Mouse (Mus musculus) stomach, embryonic 14.5 days (tissue): Measurements from ENCODE around the gene Cpsf7. TPM values are rescaled to one million over a fixed set of nuclear protein-coding genes. Genes with fewer than 3 reads are reported as not detected.
"Not testable (repeated sequence)": the region's sequence is repeated elsewhere in the genome, so short reads cannot be mapped to it uniquely, and the experiment has no call there.

Experiments
- ATAC-seq: fragments of 200-750 bp; cut with Nextera tagmentation; 2 replicates; pipeline ENCODE4 v1.8.0; 2017; ENCODE audit warnings: low read depth, moderate TSS enrichment; ENCODE audit not compliant: insufficient number of reproducible peaks, insufficient read depth, low FRiP score
- H3K27ac ChIP-seq: fragments of 300-500 bp; sonication (generic); 2 replicates; pipeline ENCODE4 v1.5.1; 2014; ENCODE audit warnings: mild to moderate bottlenecking, low read length, moderate library complexity, mixed read lengths
- H3K27me3 ChIP-seq: fragments of 300-500 bp; sonication (generic); 2 replicates; pipeline ENCODE4 v1.6.1; 2014; ENCODE audit warnings: low read length, control low read depth, mixed read lengths; ENCODE audit not compliant: control insufficient read depth, insufficient read depth
- H3K36me3 ChIP-seq: fragments of 300-500 bp; sonication (generic); 2 replicates; pipeline ENCODE4 v1.6.1; 2014; ENCODE audit warnings: mild to moderate bottlenecking, control low read depth, low read length, moderate library complexity, mixed read lengths; ENCODE audit not compliant: control insufficient read depth, insufficient read depth
- H3K4me1 ChIP-seq: fragments of 300-500 bp; sonication (generic); 2 replicates; pipeline ENCODE4 v1.6.1; 2014; ENCODE audit warnings: low read length, control low read depth, mixed read lengths; ENCODE audit not compliant: control insufficient read depth, insufficient read depth
- H3K4me2 ChIP-seq: fragments of 300-500 bp; sonication (generic); replicated peaks from 2 replicates; pipeline ENCODE4 v1.6.1; 2014; ENCODE audit warnings: low read depth, low read length, control low read depth
- H3K4me3 ChIP-seq: fragments of 300-500 bp; sonication (generic); 2 replicates; pipeline ENCODE4 v1.5.1; 2014; ENCODE audit warnings: low read depth, low read length, control low read depth
- H3K9ac ChIP-seq: fragments of 300-500 bp; sonication (generic); replicated peaks from 2 replicates; pipeline ENCODE4 v1.6.1; 2014; ENCODE audit warnings: low read depth, mild to moderate bottlenecking, control low read depth, low read length, moderate library complexity, mixed read lengths
- H3K9me3 ChIP-seq: fragments of 300-500 bp; sonication (generic); 2 replicates; pipeline ENCODE4 v1.6.1; 2016; ENCODE audit warnings: low read depth, low read length, control low read depth; ENCODE audit not compliant: control insufficient read depth
- WGBS: fragments of 180-500 bp; shearing (Covaris S2); extraction: QIAGEN DNeasy Blood & Tissue Kit; methylation state at CpG from one replicate; pipeline ENCODE4 v1.1.7; 2014; 5-methylcytosine and 5-hydroxymethylcytosine counted together
- polyA plus RNA-seq: library from polyadenylated mRNA; unstranded; fragments of >200 nt; fragmentation: Nextera tagmentation; extraction: Ambion mirVana; gene quantifications from 2 replicates; pipeline ENCODE4 v1.2.1, GENCODE M21; 2014

The Cpsf7 gene
- polyA plus RNA-seq, 1 experiment from 2014 or later, result 57.1 TPM

GRCm38 (mm10) chr19:10539454-10539853 lies 14.4 kb downstream of the Cpsf7 start:
- Histone ChIP-seq H3K4me2 (no peak overlapping the region), H3K4me3 (no peak overlapping the region), H3K9ac (no peak overlapping the region), H3K9me3 (no peaks in the 10 kb centered on the region), H3K36me3 (peaks cover 84% of the 10 kb centered on the region), H3K4me1 (no peaks in the 10 kb centered on the region), H3K27me3 (no peaks in the 10 kb centered on the region), H3K27ac (no peak overlapping the region)
- no peak for ATAC-seq
- WGBS, result 95% methylated on average over 5 of the region's 5 CpGs

- Histone ChIP-seq H3K4me3 (peak within 1 kb of the TSS; percentile 55), H3K9me3 (no peaks in the 10 kb centered on the region), H3K27ac (peak within 1 kb of the TSS; percentile 16; the same call in 1 of the 2 replicates), H3K4me2 (peak within 1 kb of the TSS; percentile 76), H3K27me3 (no peaks in the 10 kb centered on the region), H3K9ac (peak within 1 kb of the TSS; percentile 50), H3K4me1 (peaks cover 13% of the 10 kb centered on the region; the same call in 1 of the 2 replicates), H3K36me3 (peaks cover 10% of the 10 kb centered on the region; the same call in 1 of the 2 replicates)
- peak; percentile 97 for ATAC-seq
- WGBS, result under 1% methylated on average over 43 of the region's 43 CpGs
Measured at GRCm38 (mm10) chr19:10555624-10556510, 30.8 kb downstream of the Cpsf7 start, which contains the start of gene Tmem216. Tmem216 (minus strand) TSS chr19:10556238.

- Histone ChIP-seq H3K9me3 (no peaks in the 10 kb centered on the region), H3K4me1 (peaks cover 13% of the 10 kb centered on the region; the same call in 1 of the 2 replicates), H3K27me3 (no peaks in the 10 kb centered on the region), H3K27ac (no peak overlapping the region), H3K4me2 (no peak overlapping the region), H3K4me3 (no peak overlapping the region), H3K9ac (no peak overlapping the region), H3K36me3 (no peaks in the 10 kb centered on the region; the same call in 1 of the 2 replicates)
- no peak for ATAC-seq
- 63% methylated on average over 2 of the region's 2 CpGs for WGBS
Measured at GRCm38 (mm10) chr19:10557001-10557400, 31.9 kb downstream of the Cpsf7 start.

GRCm38 (mm10) chr19:10557430-10557829 lies 32.4 kb downstream of the Cpsf7 start:
- H3K9me3 ChIP-seq, result no peaks in the 10 kb centered on the region
- no peak overlapping the region for H3K4me2 ChIP-seq
- H3K36me3 ChIP-seq, result no peaks in the 10 kb centered on the region; the same call in 1 of the 2 replicates
- whole genome bisulfite sequencing, result 73% methylated on average over 2 of the region's 2 CpGs
- H3K27ac ChIP-seq, result no peak overlapping the region
- H3K9ac ChIP-seq, result no peak overlapping the region
- H3K27me3 ChIP-seq, result no peaks in the 10 kb centered on the region
- ATAC-seq, result no peak
- peaks cover 13% of the 10 kb centered on the region; the same call in 1 of the 2 replicates for H3K4me1 ChIP-seq
- no peak overlapping the region for H3K4me3 ChIP-seq

- H3K9ac ChIP-seq, H3K4me2 ChIP-seq, H3K4me3 ChIP-seq, H3K27ac ChIP-seq, H3K27me3 ChIP-seq, H3K36me3 ChIP-seq, ATAC-seq, H3K9me3 ChIP-seq: not testable (repeated sequence)
- H3K4me1 ChIP-seq, result peaks cover 13% of the 10 kb centered on the region; the same call in 1 of the 2 replicates
- 75% methylated on average over 4 of the region's 4 CpGs for WGBS
Measured at GRCm38 (mm10) chr19:10557837-10558375, 32.8 kb downstream of the Cpsf7 start.

GRCm38 (mm10) chr19:10560108-10560507 lies 35.0 kb downstream of the Cpsf7 start:
- peaks cover 6% of the 10 kb centered on the region; the same call in 1 of the 2 replicates for H3K4me1 ChIP-seq
- WGBS, result 34% methylated on average over 5 of the region's 5 CpGs
- no peaks in the 10 kb centered on the region for H3K27me3 ChIP-seq
- H3K27ac ChIP-seq, result no peak overlapping the region
- no peak overlapping the region for H3K9ac ChIP-seq
- no peak for ATAC-seq
- no peaks in the 10 kb centered on the region for H3K36me3 ChIP-seq
- no peak overlapping the region for H3K4me3 ChIP-seq
- H3K4me2 ChIP-seq, result no peak overlapping the region
- H3K9me3 ChIP-seq, result no peaks in the 10 kb centered on the region

GRCm38 (mm10) chr19:10561558-10562314 lies 36.7 kb downstream of the Cpsf7 start:
- H3K9ac ChIP-seq, result no peak overlapping the region
- no peaks in the 10 kb centered on the region for H3K27me3 ChIP-seq
- WGBS, result 51% methylated on average over 6 of the region's 6 CpGs
- H3K4me1 ChIP-seq, result no peaks in the 10 kb centered on the region
- no peak overlapping the region for H3K4me2 ChIP-seq
- H3K27ac ChIP-seq, result no peak overlapping the region
- no peaks in the 10 kb centered on the region for H3K9me3 ChIP-seq
- H3K36me3 ChIP-seq, result no peaks in the 10 kb centered on the region
- ATAC-seq, result no peak
- no peak overlapping the region for H3K4me3 ChIP-seq

- H3K9me3 ChIP-seq, result no peaks in the 10 kb centered on the region
- WGBS, result 60% methylated on average over 5 of the region's 5 CpGs
- H3K27ac ChIP-seq, result no peak overlapping the region
- no peak overlapping the region for H3K4me2 ChIP-seq
- H3K36me3 ChIP-seq, result no peaks in the 10 kb centered on the region
- no peaks in the 10 kb centered on the region for H3K27me3 ChIP-seq
- no peaks in the 10 kb centered on the region for H3K4me1 ChIP-seq
- no peak overlapping the region for H3K9ac ChIP-seq
- no peak overlapping the region for H3K4me3 ChIP-seq
- ATAC-seq, result no peak
Measured at GRCm38 (mm10) chr19:10562351-10562750, 37.3 kb downstream of the Cpsf7 start.
